Mouse (Mus musculus) lung, adult 2 months (tissue): ENCODE data around the gene Thsd4.

ENCODE experiments used
- CTCF ChIP-seq: fragments of 200-500 bp; IDR thresholded peaks from 2 replicates; pipeline ENCODE4 v1.5.1; 2011; ENCODE audit warnings: mild to moderate bottlenecking, low read length, control low read depth; ENCODE audit not compliant: insufficient read depth
- POLR2A ChIP-seq: fragments of 200-500 bp; IDR thresholded peaks from 2 replicates; pipeline ENCODE4 v1.6.1; 2011; ENCODE audit warnings: low read depth, mild to moderate bottlenecking, control low read depth, low read length, borderline replicate concordance; ENCODE audit errors: extremely low read depth

DNA sequence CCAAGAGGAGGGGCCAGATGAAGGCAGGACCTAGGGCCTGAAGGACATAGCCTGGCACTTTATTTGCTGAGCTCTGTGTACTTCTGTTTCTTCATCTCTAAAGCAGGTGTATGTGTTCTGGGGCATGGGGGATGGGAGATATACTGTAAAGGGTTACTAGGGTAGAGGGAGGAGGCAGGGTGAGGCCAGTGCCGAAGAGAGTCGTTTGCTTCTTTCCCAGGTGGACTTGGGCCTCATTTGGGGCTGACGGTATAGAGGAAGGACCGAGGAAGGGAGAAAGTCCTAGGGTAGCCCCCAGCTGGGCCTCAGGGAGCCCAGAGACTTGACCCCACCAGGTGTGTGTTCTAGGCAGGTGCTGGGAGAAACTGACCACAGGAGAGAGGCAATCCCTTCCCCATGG lies 569.9 kb downstream of the Thsd4 start:
- TF ChIP-seq POLR2A (no peak), CTCF (no peak)
